Mouse (Mus musculus) kidney, embryonic 15.5 days (tissue): ENCODE data around the gene Lgals3bp. TPM values are rescaled to one million over a fixed set of nuclear protein-coding genes. Genes with fewer than 3 reads are reported as not detected.

Experiments used
- ATAC-seq: fragments of 200-750 bp; cut with Nextera tagmentation; replicated peaks from 2 replicates; pipeline ENCODE4 v1.8.0; 2017; ENCODE audit warnings: moderate TSS enrichment; ENCODE audit not compliant: low FRiP score
- H3K27ac ChIP-seq: fragments of 300-500 bp; sonication (generic); 2 replicates; pipeline ENCODE4 v1.5.1; 2015; ENCODE audit warnings: mild to moderate bottlenecking, inconsistent platforms
- H3K27me3 ChIP-seq: fragments of 300-500 bp; sonication (generic); 2 replicates; pipeline ENCODE4 v1.6.1; 2015; ENCODE audit warnings: inconsistent platforms
- H3K36me3 ChIP-seq: fragments of 300-500 bp; sonication (generic); 2 replicates; pipeline ENCODE4 v1.6.1; 2015; ENCODE audit warnings: inconsistent platforms
- H3K4me1 ChIP-seq: fragments of 300-500 bp; sonication (generic); 2 replicates; pipeline ENCODE4 v1.6.1; 2015; ENCODE audit warnings: inconsistent platforms
- H3K4me2 ChIP-seq: fragments of 300-500 bp; sonication (generic); 2 replicates; pipeline ENCODE4 v1.6.1; 2015; ENCODE audit warnings: moderate library complexity, mild to moderate bottlenecking, inconsistent platforms
- H3K4me3 ChIP-seq: fragments of 300-500 bp; sonication (generic); replicated peaks from 2 replicates; pipeline ENCODE4 v1.5.1; 2015; ENCODE audit warnings: mild to moderate bottlenecking, inconsistent platforms
- H3K9ac ChIP-seq: fragments of 300-500 bp; sonication (generic); 2 replicates; pipeline ENCODE4 v1.6.1; 2015; ENCODE audit warnings: mild to moderate bottlenecking, inconsistent platforms
- H3K9me3 ChIP-seq: fragments of 300-500 bp; sonication (generic); replicated peaks from 2 replicates; pipeline ENCODE4 v1.6.1; 2016; ENCODE audit warnings: inconsistent platforms
- WGBS: fragments of 180-500 bp; shearing (Covaris S2); methylation state at CpG from one replicate; pipeline ENCODE4 v1.1.7; 2015; ENCODE audit warnings: mixed read lengths; 5-methylcytosine and 5-hydroxymethylcytosine counted together
- polyA plus RNA-seq: library from polyadenylated mRNA; unstranded; fragments of >200 nt; fragmentation: Nextera tagmentation; extraction: Ambion mirVana; gene quantifications from 2 replicates; pipeline ENCODE4 v1.2.1, GENCODE M21; 2015

Gene Lgals3bp
- 13.6 and 18.2 TPM in 2 replicates for polyA plus RNA-seq

- 0 out of 2 replicates have a peak within 1 kb of the TSS, but pooled peaks have one; percentile 8 for H3K9ac ChIP-seq
- no peaks in the 10 kb centered on the region for H3K9me3 ChIP-seq
- H3K27me3 ChIP-seq = no peaks in the 10 kb centered on the region
- H3K4me3 ChIP-seq = no peak within 1 kb of the TSS
- H3K36me3 ChIP-seq = peaks cover 13% of the 10 kb centered on the region
- WGBS = 24% methylated on average over 7 of the region's 7 CpGs
- no peak; the same call in 1 of the 2 replicates for ATAC-seq
- H3K4me2 ChIP-seq = peak within 1 kb of the TSS; percentile 20; the same call in 1 of the 2 replicates
- peaks cover 53% of the 10 kb centered on the region for H3K4me1 ChIP-seq
- peak within 1 kb of the TSS; percentile 86 for H3K27ac ChIP-seq
These were observed at the start of gene Lgals3bp for GRCm38 (mm10) chr11:118401760-118402280. Gene Lgals3bp, minus strand, starts transcription at chr11:118402092.

- ATAC-seq = no peak
- H3K4me2 ChIP-seq = no peak overlapping the region
- H3K27me3 ChIP-seq = no peaks in the 10 kb centered on the region
- no peaks in the 10 kb centered on the region for H3K9me3 ChIP-seq
- no peak overlapping the region for H3K9ac ChIP-seq
- WGBS = 89% methylated on average over 6 of the region's 6 CpGs
- H3K36me3 ChIP-seq = no peaks in the 10 kb centered on the region
- H3K27ac ChIP-seq = no peak overlapping the region
- H3K4me3 ChIP-seq = no peak overlapping the region
- no peaks in the 10 kb centered on the region for H3K4me1 ChIP-seq
These were observed 49.3 kb upstream of the Lgals3bp start for GRCm38 (mm10) chr11:118451211-118451610.

GRCm38 (mm10) chr11:118448385-118448784 is 46.5 kb upstream of the Lgals3bp start:
- Histone ChIP-seq H3K9ac (no peak overlapping the region), H3K27ac (no peak overlapping the region), H3K36me3 (no peaks in the 10 kb centered on the region), H3K27me3 (0 out of 2 replicates have a peak, but pooled peaks cover 4% of the 10 kb centered on the region), H3K4me3 (no peak overlapping the region), H3K4me1 (no peaks in the 10 kb centered on the region), H3K9me3 (no peaks in the 10 kb centered on the region), H3K4me2 (no peak overlapping the region)
- WGBS = 85% methylated on average over 8 of the region's 8 CpGs
- ATAC-seq = no peak

- Histone ChIP-seq H3K9ac (no peak overlapping the region), H3K9me3 (no peaks in the 10 kb centered on the region), H3K4me1 (no peaks in the 10 kb centered on the region), H3K36me3 (no peaks in the 10 kb centered on the region), H3K4me3 (no peak overlapping the region), H3K27ac (no peak overlapping the region), H3K4me2 (no peak overlapping the region), H3K27me3 (0 out of 2 replicates have a peak, but pooled peaks cover 4% of the 10 kb centered on the region)
- ATAC-seq = no peak
- 63% methylated on average over 4 of the region's 4 CpGs for WGBS
These were observed 45.5 kb upstream of the Lgals3bp start for GRCm38 (mm10) chr11:118447346-118447745.

- H3K4me1 ChIP-seq = no peaks in the 10 kb centered on the region
- peak; percentile 61; the same call in 1 of the 2 replicates for ATAC-seq
- H3K4me3 ChIP-seq = no peak overlapping the region
- no peak overlapping the region for H3K9ac ChIP-seq
- H3K4me2 ChIP-seq = no peak overlapping the region
- no peaks in the 10 kb centered on the region for H3K36me3 ChIP-seq
- WGBS = 13% methylated on average over 3 of the region's 3 CpGs
- H3K27me3 ChIP-seq = 0 out of 2 replicates have a peak, but pooled peaks cover 4% of the 10 kb centered on the region
- H3K9me3 ChIP-seq = no peaks in the 10 kb centered on the region
- no peak overlapping the region for H3K27ac ChIP-seq
These were observed 44.0 kb upstream of the Lgals3bp start for GRCm38 (mm10) chr11:118445843-118446242.

- H3K9ac ChIP-seq = no peak overlapping the region
- WGBS = 35% methylated on average over 11 of the region's 11 CpGs
- H3K9me3 ChIP-seq = no peaks in the 10 kb centered on the region
- H3K4me1 ChIP-seq = peaks cover 12% of the 10 kb centered on the region
- ATAC-seq = peak; percentile 30; the same call in 1 of the 2 replicates
- no peak overlapping the region for H3K27ac ChIP-seq
- no peak overlapping the region for H3K4me3 ChIP-seq
- H3K4me2 ChIP-seq = no peak overlapping the region
- H3K27me3 ChIP-seq = 0 out of 2 replicates have a peak, but pooled peaks cover 4% of the 10 kb centered on the region
- no peaks in the 10 kb centered on the region for H3K36me3 ChIP-seq
These were observed 41.5 kb upstream of the Lgals3bp start for GRCm38 (mm10) chr11:118443201-118443970.

DNA sequence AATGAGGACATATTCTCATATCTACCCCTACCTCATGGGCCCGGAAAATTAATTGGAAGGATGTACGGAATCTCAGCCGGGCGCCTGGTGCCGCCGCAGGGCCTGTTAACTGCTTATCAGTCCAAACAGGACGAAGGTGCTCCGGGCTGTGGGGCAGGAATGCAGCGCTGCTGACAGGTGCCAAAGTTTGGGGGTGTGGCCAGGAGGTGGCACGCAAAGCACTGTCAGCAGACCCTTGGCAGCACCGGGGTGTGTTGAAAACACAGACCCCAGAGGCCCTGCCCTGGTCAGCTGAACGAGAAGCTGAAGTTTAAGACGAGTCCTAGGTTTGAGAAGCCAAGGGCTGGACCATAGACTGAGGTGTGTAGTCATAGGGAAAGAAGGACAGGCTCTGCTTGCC is 40.8 kb upstream of the Lgals3bp start:
- no peak for ATAC-seq

GRCm38 (mm10) chr11:118438665-118439414 is 36.9 kb upstream of the Lgals3bp start:
- H3K4me2 ChIP-seq = no peak overlapping the region
- peak overlapping the region; percentile 5; the same call in 1 of the 2 replicates for H3K9ac ChIP-seq
- peaks cover 31% of the 10 kb centered on the region for H3K4me1 ChIP-seq
- H3K36me3 ChIP-seq = no peaks in the 10 kb centered on the region
- no peak for ATAC-seq
- WGBS = 31% methylated on average over 11 of the region's 11 CpGs
- no peaks in the 10 kb centered on the region for H3K27me3 ChIP-seq
- no peaks in the 10 kb centered on the region for H3K9me3 ChIP-seq
- no peak overlapping the region for H3K27ac ChIP-seq
- H3K4me3 ChIP-seq = no peak overlapping the region

More for the DNA sequence above, 40.8 kb upstream of the Lgals3bp start:
- H3K27me3 ChIP-seq = 0 out of 2 replicates have a peak, but pooled peaks cover 4% of the 10 kb centered on the region
- H3K4me2 ChIP-seq = no peak overlapping the region
- WGBS = 78% methylated on average over 13 of the region's 13 CpGs
- H3K4me3 ChIP-seq = no peak overlapping the region
- peaks cover 14% of the 10 kb centered on the region for H3K4me1 ChIP-seq
- no peak overlapping the region for H3K9ac ChIP-seq
- no peaks in the 10 kb centered on the region for H3K36me3 ChIP-seq
- H3K27ac ChIP-seq = no peak overlapping the region
- H3K9me3 ChIP-seq = no peaks in the 10 kb centered on the region

DNA sequence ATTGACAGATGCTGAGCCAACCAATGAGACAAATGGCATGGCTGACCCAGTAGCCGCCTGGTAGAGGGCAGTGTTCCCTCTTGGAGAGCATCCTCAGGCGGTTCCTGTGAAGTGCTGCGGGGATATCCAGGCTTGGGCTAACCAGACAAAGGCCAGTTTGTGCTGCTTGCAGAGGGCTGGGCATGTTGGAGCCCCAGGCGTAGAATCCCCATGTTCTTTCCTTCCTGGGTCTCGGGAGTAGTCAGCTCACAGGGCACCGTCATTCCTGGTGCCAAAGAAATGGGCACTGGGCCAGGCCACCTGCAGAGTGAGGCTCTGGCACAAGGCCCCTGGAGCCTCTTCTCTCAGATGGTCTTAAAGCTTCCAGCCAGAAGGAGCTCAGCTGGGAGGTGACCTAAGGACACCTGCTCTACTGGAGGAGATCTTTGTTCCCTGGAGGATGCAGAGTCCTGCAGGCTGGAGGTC is 34.6 kb upstream of the Lgals3bp start:
- Histone ChIP-seq H3K27ac (peak overlapping the region; percentile 37; the same call in 1 of the 2 replicates), H3K27me3 (no peaks in the 10 kb centered on the region), H3K36me3 (no peaks in the 10 kb centered on the region), H3K4me2 (no peak overlapping the region), H3K4me3 (no peak overlapping the region), H3K9ac (no peak overlapping the region), H3K4me1 (peaks cover 50% of the 10 kb centered on the region), H3K9me3 (no peaks in the 10 kb centered on the region)
- no peak for ATAC-seq
- 57% methylated on average over 6 of the region's 6 CpGs for whole genome bisulfite sequencing

- WGBS = 37% methylated on average over 13 of the region's 13 CpGs
- peaks cover 65% of the 10 kb centered on the region for H3K4me1 ChIP-seq
- no peaks in the 10 kb centered on the region for H3K27me3 ChIP-seq
- no peaks in the 10 kb centered on the region for H3K9me3 ChIP-seq
- H3K27ac ChIP-seq = peak overlapping the region; percentile 71
- peak overlapping the region; percentile 55 for H3K4me2 ChIP-seq
- H3K4me3 ChIP-seq = peak overlapping the region; percentile 28
- no peak for ATAC-seq
- no peaks in the 10 kb centered on the region for H3K36me3 ChIP-seq
- H3K9ac ChIP-seq = 0 out of 2 replicates have a peak overlapping the region, but pooled peaks have one; percentile 4
These were observed 32.2 kb upstream of the Lgals3bp start for GRCm38 (mm10) chr11:118434093-118434492.

DNA sequence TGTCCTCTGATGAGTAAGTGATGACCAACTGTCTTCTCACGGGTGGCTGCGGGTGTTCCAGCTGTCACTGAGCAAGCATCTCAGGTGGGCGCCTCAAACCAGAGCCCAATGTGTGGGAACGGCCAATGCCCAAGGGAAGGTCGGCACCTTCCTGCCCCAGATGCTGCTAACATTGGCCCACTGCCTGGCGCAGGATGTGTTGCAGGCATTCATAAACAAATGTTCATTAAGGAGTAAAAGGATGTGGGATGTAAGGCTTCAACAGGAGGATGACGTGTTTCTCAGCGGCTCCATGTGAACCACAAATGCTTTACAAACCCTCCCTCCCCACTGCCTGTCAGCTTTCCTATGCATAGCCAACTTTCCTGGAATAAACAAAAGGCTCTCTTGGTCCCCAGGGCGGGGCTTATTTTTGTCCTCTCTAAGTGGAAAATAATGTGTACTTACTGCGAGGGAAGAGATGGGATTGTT is 31.5 kb upstream of the Lgals3bp start:
- peak overlapping the region; percentile 71 for H3K27ac ChIP-seq
- H3K4me1 ChIP-seq = peaks cover 65% of the 10 kb centered on the region
- no peaks in the 10 kb centered on the region for H3K36me3 ChIP-seq
- 65% methylated on average over 10 of the region's 10 CpGs for WGBS
- no peaks in the 10 kb centered on the region for H3K9me3 ChIP-seq
- H3K9ac ChIP-seq = no peak overlapping the region
- H3K4me2 ChIP-seq = peak overlapping the region; percentile 55
- no peaks in the 10 kb centered on the region for H3K27me3 ChIP-seq
- peak overlapping the region; percentile 28 for H3K4me3 ChIP-seq
- no peak for ATAC-seq
